Mouse (Mus musculus): ENCODE results near the gene Arhgap6.

GRCm38 (mm10) chrX:169123115-169123772 lies 328.3 kb downstream of the Arhgap6 start:
- TF ChIP-seq POLR2A (IDR thresholded peaks at IDR 0.05; ENCODE audit: low read depth, low read length): no peak
- no peak for TF ChIP-seq CTCF (IDR thresholded peaks at IDR 0.05; ENCODE audit: extremely low read depth, insufficient read depth, insufficient read length, insufficient replicate concordance)
